Mouse (Mus musculus) kidney, embryonic 16.5 days (tissue): ENCODE measurements around the gene Sh2b1. TPM values are rescaled to one million over a fixed set of nuclear protein-coding genes. Genes with fewer than 3 reads are reported as not detected.

Experiments
- ATAC-seq: fragments of 200-750 bp; cut with Nextera tagmentation; 2 replicates; pipeline ENCODE4 v1.8.0; 2017; ENCODE audit warnings: moderate TSS enrichment; ENCODE audit not compliant: low FRiP score, low TSS enrichment
- H3K27ac ChIP-seq: fragments of 300-500 bp; sonication (generic); 2 replicates; pipeline ENCODE4 v1.5.1; 2014; ENCODE audit warnings: low read length
- H3K27me3 ChIP-seq: fragments of 300-500 bp; sonication (generic); 2 replicates; pipeline ENCODE4 v1.6.1; 2014; ENCODE audit warnings: low read length, control low read depth, mixed read lengths; ENCODE audit not compliant: insufficient read depth
- H3K36me3 ChIP-seq: fragments of 300-500 bp; sonication (generic); 2 replicates; pipeline ENCODE4 v1.6.1; 2014; ENCODE audit warnings: low read length, control low read depth, mixed read lengths; ENCODE audit not compliant: insufficient read depth
- H3K4me1 ChIP-seq: fragments of 300-500 bp; sonication (generic); 2 replicates; pipeline ENCODE4 v1.6.1; 2014; ENCODE audit warnings: low read length, control low read depth, mixed read lengths; ENCODE audit not compliant: insufficient read depth
- H3K4me2 ChIP-seq: fragments of 300-500 bp; sonication (generic); replicated peaks from 2 replicates; pipeline ENCODE4 v1.6.1; 2014; ENCODE audit warnings: low read depth, low read length
- H3K4me3 ChIP-seq: fragments of 300-500 bp; sonication (generic); 2 replicates; pipeline ENCODE4 v1.5.1; 2014; ENCODE audit warnings: mild to moderate bottlenecking, low read length
- H3K9ac ChIP-seq: fragments of 300-500 bp; sonication (generic); replicated peaks from 2 replicates; pipeline ENCODE4 v1.6.1; 2014; ENCODE audit warnings: low read length
- H3K9me3 ChIP-seq: fragments of 300-500 bp; sonication (generic); 2 replicates; pipeline ENCODE4 v1.6.1; 2016; ENCODE audit warnings: low read length, control low read depth
- WGBS: fragments of 180-500 bp; shearing (Covaris S2); extraction: QIAGEN DNeasy Blood & Tissue Kit; methylation state at CpG from one replicate; pipeline ENCODE4 v1.1.7; 2014; 5-methylcytosine and 5-hydroxymethylcytosine counted together
- polyA plus RNA-seq: library from polyadenylated mRNA; unstranded; fragments of >200 nt; fragmentation: Nextera tagmentation; extraction: Ambion mirVana; gene quantifications from 2 replicates; pipeline ENCODE4 v1.2.1, GENCODE M21; 2015

The Sh2b1 gene
- polyA plus RNA-seq, 1 experiment from 2014 or later, result 62.5 TPM

GRCm38 (mm10) chr7:126467834-126468627 is 7.2 kb downstream of the Sh2b1 start:
- no peak for ATAC-seq
- no peak overlapping the region for H3K9ac ChIP-seq
- H3K36me3 ChIP-seq, result peaks cover 53% of the 10 kb centered on the region
- peaks cover 15% of the 10 kb centered on the region for H3K4me1 ChIP-seq
- H3K27ac ChIP-seq, result no peak overlapping the region
- H3K9me3 ChIP-seq, result no peaks in the 10 kb centered on the region
- H3K4me3 ChIP-seq, result no peak overlapping the region
- 90% methylated on average over 17 of the region's 18 CpGs for WGBS
- no peak overlapping the region for H3K4me2 ChIP-seq
- no peaks in the 10 kb centered on the region for H3K27me3 ChIP-seq

- Histone ChIP-seq H3K4me2 (no peak overlapping the region), H3K9ac (no peak overlapping the region), H3K27ac (no peak overlapping the region), H3K27me3 (no peaks in the 10 kb centered on the region), H3K9me3 (no peaks in the 10 kb centered on the region), H3K4me3 (no peak overlapping the region), H3K4me1 (peaks cover 17% of the 10 kb centered on the region), H3K36me3 (peaks cover 53% of the 10 kb centered on the region)
- WGBS, result 64% methylated on average over 5 of the region's 5 CpGs
- no peak for ATAC-seq
These were observed 8.0 kb downstream of the Sh2b1 start for GRCm38 (mm10) chr7:126467271-126467670.

GRCm38 (mm10) chr7:126466707-126467106 is 8.5 kb downstream of the Sh2b1 start:
- Histone ChIP-seq H3K27me3 (no peaks in the 10 kb centered on the region), H3K9me3 (no peaks in the 10 kb centered on the region), H3K4me2 (no peak overlapping the region), H3K36me3 (peaks cover 48% of the 10 kb centered on the region), H3K4me1 (peaks cover 20% of the 10 kb centered on the region), H3K9ac (no peak overlapping the region), H3K27ac (no peak overlapping the region), H3K4me3 (no peak overlapping the region)
- 86% methylated on average over 5 of the region's 5 CpGs for WGBS
- ATAC-seq, result no peak

GRCm38 (mm10) chr7:126466116-126466515 is 9.1 kb downstream of the Sh2b1 start:
- no peaks in the 10 kb centered on the region for H3K27me3 ChIP-seq
- H3K4me1 ChIP-seq, result peaks cover 26% of the 10 kb centered on the region
- ATAC-seq, result no peak
- H3K9ac ChIP-seq, result no peak overlapping the region
- no peak overlapping the region for H3K4me2 ChIP-seq
- no peak overlapping the region for H3K27ac ChIP-seq
- no peak overlapping the region for H3K4me3 ChIP-seq
- H3K9me3 ChIP-seq, result no peaks in the 10 kb centered on the region
- H3K36me3 ChIP-seq, result peaks cover 42% of the 10 kb centered on the region
- 64% methylated on average over 9 of the region's 9 CpGs for WGBS

- Histone ChIP-seq H3K4me1 (peaks cover 31% of the 10 kb centered on the region), H3K4me3 (no peak overlapping the region), H3K9me3 (no peaks in the 10 kb centered on the region), H3K36me3 (peaks cover 37% of the 10 kb centered on the region), H3K4me2 (no peak overlapping the region), H3K27me3 (no peaks in the 10 kb centered on the region), H3K27ac (no peak overlapping the region), H3K9ac (no peak overlapping the region)
- WGBS, result 32% methylated on average over 7 of the region's 7 CpGs
- ATAC-seq, result no peak
These were observed 9.8 kb downstream of the Sh2b1 start for GRCm38 (mm10) chr7:126465246-126466030.

- Histone ChIP-seq H3K9me3 (no peaks in the 10 kb centered on the region), H3K27ac (no peak overlapping the region), H3K36me3 (peaks cover 34% of the 10 kb centered on the region), H3K4me3 (no peak overlapping the region), H3K4me2 (no peak overlapping the region), H3K4me1 (peaks cover 33% of the 10 kb centered on the region), H3K27me3 (no peaks in the 10 kb centered on the region), H3K9ac (no peak overlapping the region)
- 34% methylated on average over 5 of the region's 5 CpGs for WGBS
- ATAC-seq, result no peak
These were observed 10.4 kb downstream of the Sh2b1 start for GRCm38 (mm10) chr7:126464836-126465235.

- Histone ChIP-seq H3K27ac (no peak overlapping the region), H3K27me3 (no peaks in the 10 kb centered on the region), H3K4me2 (no peak overlapping the region), H3K9me3 (no peaks in the 10 kb centered on the region), H3K4me3 (no peak overlapping the region), H3K4me1 (peaks cover 34% of the 10 kb centered on the region), H3K9ac (no peak overlapping the region), H3K36me3 (peaks cover 26% of the 10 kb centered on the region)
- 52% methylated on average over 4 of the region's 4 CpGs for WGBS
- ATAC-seq, result no peak
These were observed 11.1 kb downstream of the Sh2b1 start for GRCm38 (mm10) chr7:126464121-126464520.

- no peak for ATAC-seq
- Histone ChIP-seq H3K27me3 (no peaks in the 10 kb centered on the region), H3K9me3 (no peaks in the 10 kb centered on the region), H3K36me3 (peaks cover 21% of the 10 kb centered on the region), H3K4me2 (no peak overlapping the region), H3K9ac (no peak overlapping the region), H3K4me3 (no peak overlapping the region), H3K27ac (no peak overlapping the region), H3K4me1 (peaks cover 40% of the 10 kb centered on the region)
- WGBS, result 54% methylated on average over 4 of the region's 4 CpGs
These were observed 11.7 kb downstream of the Sh2b1 start for GRCm38 (mm10) chr7:126463547-126463946.

GRCm38 (mm10) chr7:126463004-126463403 is 12.2 kb downstream of the Sh2b1 start, which contains the start of gene Atp2a1:
Gene Atp2a1, minus strand, starts transcription at chr7:126463108.
- H3K27ac ChIP-seq, result 0 out of 2 replicates have a peak within 1 kb of the TSS, but pooled peaks have one; percentile 17
- WGBS, result 38% methylated on average over 5 of the region's 5 CpGs
- H3K9ac ChIP-seq, result peak within 1 kb of the TSS; percentile 28; the same call in 1 of the 2 replicates

More at GRCm38 (mm10) chr7:126463004-126463403, 12.2 kb downstream of the Sh2b1 start, which contains the start of gene Atp2a1:
- Histone ChIP-seq H3K4me1 (peaks cover 40% of the 10 kb centered on the region), H3K4me3 (no peak within 1 kb of the TSS), H3K36me3 (peaks cover 15% of the 10 kb centered on the region), H3K9me3 (no peaks in the 10 kb centered on the region), H3K27me3 (no peaks in the 10 kb centered on the region), H3K4me2 (no peak within 1 kb of the TSS)
- no peak for ATAC-seq
